Mouse (Mus musculus) C2C12 (cell line): ENCODE data around the gene Trim46. TPM values are rescaled to one million over a fixed set of nuclear protein-coding genes. Genes with fewer than 3 reads are reported as not detected.

Experiments used
- H3K27me3 ChIP-seq: one replicate; pipeline ENCODE4 v1.6.1; 2011; ENCODE audit not compliant: control insufficient read depth, insufficient read depth, insufficient read length
- H3K36me3 ChIP-seq: one replicate; pipeline ENCODE4 v1.6.1; 2011; ENCODE audit not compliant: control insufficient read depth, insufficient read depth
- H3K4me3 ChIP-seq: one replicate; pipeline ENCODE4 v1.5.1; 2011; ENCODE audit warnings: mild to moderate bottlenecking, control low read depth; ENCODE audit not compliant: poor library complexity, insufficient read depth, severe bottlenecking
- H3K79me2 ChIP-seq: one replicate; pipeline ENCODE4 v1.6.1; 2011; ENCODE audit not compliant: control insufficient read depth, insufficient read depth
- H3K79me3 ChIP-seq: one replicate; pipeline ENCODE4 v1.6.1; 2011; ENCODE audit warnings: low read depth, control low read depth
- H3ac ChIP-seq: one replicate; pipeline ENCODE3; 2011; ENCODE audit warnings: low read depth; ENCODE audit not compliant: control insufficient read depth, insufficient read length
- CEBPB ChIP-seq: IDR thresholded peaks from one replicate; pipeline ENCODE4 v1.6.1; 2011; ENCODE audit warnings: low read depth, mild to moderate bottlenecking, control low read depth, moderate library complexity
- CTCF ChIP-seq: IDR thresholded peaks from one replicate; pipeline ENCODE4 v1.5.1; 2011; ENCODE audit not compliant: control insufficient read depth, insufficient read depth, insufficient read length
- FOSL1 ChIP-seq: IDR thresholded peaks from one replicate; pipeline ENCODE4 v1.8.0; 2011; ENCODE audit warnings: mild to moderate bottlenecking, low read length; ENCODE audit not compliant: poor library complexity, insufficient read depth, severe bottlenecking
- MAX ChIP-seq: IDR thresholded peaks from one replicate; pipeline ENCODE4 v1.6.1; 2011; ENCODE audit warnings: mild to moderate bottlenecking, control low read depth
- MYOD1 ChIP-seq: IDR thresholded peaks from one replicate; pipeline ENCODE4 v1.6.1; 2011; ENCODE audit warnings: low read depth; ENCODE audit not compliant: control insufficient read depth, insufficient read length
- MYOG ChIP-seq: IDR thresholded peaks from one replicate; pipeline ENCODE4 v1.6.1; 2011; ENCODE audit not compliant: control insufficient read depth, insufficient read length; ENCODE audit errors: extremely low read depth
- USF1 ChIP-seq: IDR thresholded peaks from one replicate; pipeline ENCODE4 v1.6.1; 2011; ENCODE audit warnings: low read depth, mild to moderate bottlenecking, control low read depth, moderate library complexity
- polyA plus RNA-seq: library from polyadenylated mRNA; unstranded; fragments of >200 nt; fragmentation: generic; extraction: Trizol; gene quantifications from one replicate; pipeline ENCODE4 v1.2.1, GENCODE M21; 2012; ENCODE audit warnings: missing spikeins

Trim46 gene
- polyA plus RNA-seq, 1 experiment: 11.0 TPM

DNA sequence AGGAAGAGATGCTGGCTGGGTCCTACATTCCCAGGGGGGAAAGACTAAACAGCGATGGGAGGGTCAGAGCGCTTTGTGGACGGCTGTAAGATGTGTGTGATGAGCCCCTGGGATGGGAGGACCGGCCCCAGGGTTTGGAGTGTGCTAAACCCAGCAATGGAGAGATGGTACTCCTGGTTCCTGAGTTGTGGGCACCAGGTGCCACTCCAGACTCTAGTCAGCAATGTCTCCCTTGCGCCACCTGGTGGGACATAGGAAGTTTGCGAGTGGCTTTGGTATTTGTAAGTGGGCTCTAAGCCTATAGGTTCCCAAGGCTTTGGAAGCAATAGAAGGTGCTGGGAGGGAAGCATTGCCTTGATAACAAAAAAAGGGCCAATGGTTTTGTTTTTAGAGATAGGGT, 30.3 kb downstream of the Trim46 start:
- no peak overlapping the region for H3K4me3 ChIP-seq
- TF ChIP-seq CTCF (peak; percentile 67), FOSL1 (no peak), USF1 (no peak)
- no peaks in the 10 kb centered on the region for H3K27me3 ChIP-seq
- no peak overlapping the region for H3ac ChIP-seq
- H3K36me3 ChIP-seq: peaks cover 6% of the 10 kb centered on the region
- peaks cover 11% of the 10 kb centered on the region for H3K79me3 ChIP-seq
- H3K79me2 ChIP-seq: peaks cover 29% of the 10 kb centered on the region

DNA sequence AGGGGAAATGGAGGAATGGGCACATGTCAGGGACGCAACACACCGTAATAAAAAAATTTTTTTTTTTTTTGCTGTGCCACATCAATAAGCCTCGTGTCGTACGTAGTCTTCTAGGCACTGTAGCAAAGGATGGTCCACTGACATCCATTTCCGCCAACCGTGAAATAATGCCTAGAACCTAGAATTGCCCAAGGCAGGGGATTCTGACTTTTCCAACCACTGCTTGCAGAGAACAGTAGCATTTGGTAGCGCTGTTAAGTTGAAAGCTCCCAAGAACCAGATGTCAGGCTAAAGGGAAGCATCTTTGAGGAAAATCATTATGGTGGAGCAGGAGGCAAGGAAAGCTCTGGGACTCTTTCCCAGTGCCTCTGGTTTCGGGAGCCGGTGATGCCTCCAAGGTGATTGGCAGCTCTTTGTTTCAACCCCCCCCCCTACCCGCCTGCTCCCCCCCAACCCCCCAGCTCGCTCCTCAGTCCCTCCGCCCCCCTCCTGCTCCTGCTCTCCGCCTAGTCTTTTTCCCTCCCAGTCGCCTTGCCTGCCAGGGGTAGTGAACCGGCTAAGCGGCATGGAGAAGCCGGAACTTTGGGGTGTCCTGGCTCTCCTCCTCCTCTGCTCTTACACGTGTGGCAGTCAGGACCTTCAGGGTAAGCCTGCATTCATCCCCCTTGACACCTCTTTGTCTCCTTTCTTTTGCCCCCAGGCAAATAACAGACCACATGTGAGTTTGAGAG, 31.3 kb downstream of the Trim46 start, which contains the start of gene Thbs3:
Gene Thbs3, plus strand, starts transcription at position 500 of the 731 bp plus-strand sequence.
- Histone ChIP-seq H3K79me2 (peaks cover 31% of the 10 kb centered on the region), H3ac (peak within 1 kb of the TSS; percentile 86), H3K27me3 (no peaks in the 10 kb centered on the region), H3K36me3 (peaks cover 13% of the 10 kb centered on the region), H3K4me3 (peak within 1 kb of the TSS; percentile 91), H3K79me3 (peaks cover 11% of the 10 kb centered on the region)
- TF ChIP-seq MYOD1 (no peak), CTCF (no peak), MYOG (no peak), CEBPB (no peak), MAX (no peak), USF1 (no peak), FOSL1 (no peak)

DNA sequence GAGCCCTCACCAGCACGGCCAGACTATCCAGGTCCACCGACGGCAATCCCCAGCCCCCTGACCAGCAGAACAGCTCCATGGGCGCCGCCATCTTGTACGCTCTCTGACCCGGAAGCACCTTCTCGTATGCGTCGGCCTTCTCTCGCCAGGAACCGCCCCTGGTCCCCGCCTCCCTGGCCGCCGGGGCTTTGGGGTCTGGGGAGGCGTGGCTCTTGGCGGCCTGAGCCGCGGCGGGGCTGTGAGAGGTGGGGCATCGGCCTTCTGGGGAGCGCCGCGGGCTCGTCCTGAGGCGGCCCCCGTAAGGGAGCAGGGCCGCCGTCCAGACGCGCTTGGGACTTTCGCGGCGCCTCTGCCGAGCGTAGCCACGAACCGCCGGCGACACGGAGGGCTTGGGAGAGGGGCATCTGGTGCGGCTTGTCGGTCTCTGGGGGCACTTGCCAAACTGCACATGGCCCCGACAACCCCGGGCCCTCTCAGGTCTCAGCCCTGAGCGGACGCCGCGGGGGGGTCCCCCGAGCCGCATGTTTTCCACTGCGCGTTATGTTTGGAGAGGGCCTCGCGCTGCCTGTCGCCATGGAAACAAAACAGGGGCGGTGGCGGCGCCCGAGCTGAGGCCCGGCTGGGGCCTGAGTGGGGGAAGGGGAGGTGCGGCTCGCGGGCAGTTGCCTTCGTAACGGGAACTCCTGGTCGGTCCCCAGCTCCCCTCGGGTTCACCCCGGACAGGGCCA, 32.1 kb downstream of the Trim46 start:
- no peaks in the 10 kb centered on the region for H3K27me3 ChIP-seq
- peak overlapping the region; percentile 91 for H3K4me3 ChIP-seq
- peaks cover 31% of the 10 kb centered on the region for H3K79me2 ChIP-seq
- H3K79me3 ChIP-seq: peaks cover 11% of the 10 kb centered on the region
- peak overlapping the region; percentile 86 for H3ac ChIP-seq
- peaks cover 19% of the 10 kb centered on the region for H3K36me3 ChIP-seq
- TF ChIP-seq MAX (no peak), USF1 (no peak), CTCF (no peak), MYOG (no peak), MYOD1 (no peak), CEBPB (no peak)

DNA sequence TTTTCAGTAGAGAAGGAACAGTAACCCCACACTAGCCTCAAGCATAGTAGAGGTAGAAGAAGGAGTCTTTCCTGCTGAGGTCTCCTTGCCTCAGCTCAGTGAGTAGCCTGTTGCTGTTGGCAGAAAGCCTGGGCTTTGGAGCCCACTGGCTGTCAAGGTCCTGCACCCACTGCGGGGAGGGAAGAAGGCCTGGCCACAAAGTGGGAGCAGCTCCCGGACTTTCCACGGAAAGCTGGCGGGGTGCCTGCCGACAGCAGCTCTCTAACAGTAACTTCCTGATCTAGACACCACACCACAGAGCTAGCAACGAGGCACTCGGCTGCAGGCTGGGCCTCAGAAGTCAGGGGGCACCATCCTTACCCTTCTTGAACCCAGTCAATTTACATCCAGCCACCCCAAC, 35.4 kb downstream of the Trim46 start:
- Histone ChIP-seq H3K79me2 (peaks cover 31% of the 10 kb centered on the region), H3K4me3 (no peak overlapping the region), H3K27me3 (no peaks in the 10 kb centered on the region), H3K79me3 (peaks cover 11% of the 10 kb centered on the region), H3ac (no peak overlapping the region), H3K36me3 (peaks cover 43% of the 10 kb centered on the region)
- TF ChIP-seq CEBPB: no peak
- no peak for TF ChIP-seq MAX
- TF ChIP-seq CTCF: no peak
- TF ChIP-seq MYOG: no peak
- TF ChIP-seq FOSL1: no peak
- TF ChIP-seq MYOD1: no peak
- TF ChIP-seq USF1: no peak

DNA sequence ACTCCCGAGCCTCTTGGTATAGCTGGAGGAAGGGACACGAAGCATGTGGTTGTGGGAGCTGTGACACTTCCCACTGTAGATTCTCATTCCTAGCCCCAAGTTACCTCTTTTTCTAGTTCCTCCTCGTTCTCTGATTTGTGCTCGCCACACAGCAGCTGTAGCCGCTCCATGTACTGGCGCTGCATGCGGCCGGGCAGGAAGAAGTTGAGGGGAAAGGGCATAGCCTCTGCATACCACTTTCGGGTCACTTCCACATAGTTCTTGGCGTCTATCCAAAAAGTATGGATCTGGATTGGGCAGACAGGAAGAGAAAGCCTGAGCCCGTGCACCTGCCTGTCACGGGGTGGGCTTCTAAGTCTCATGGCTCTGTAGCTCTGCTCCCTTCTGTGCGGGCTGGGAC, 35.9 kb downstream of the Trim46 start:
- H3K79me2 ChIP-seq: peaks cover 31% of the 10 kb centered on the region
- no peak overlapping the region for H3ac ChIP-seq
- H3K79me3 ChIP-seq: peaks cover 11% of the 10 kb centered on the region
- H3K36me3 ChIP-seq: peaks cover 44% of the 10 kb centered on the region
- no peak overlapping the region for H3K4me3 ChIP-seq
- no peaks in the 10 kb centered on the region for H3K27me3 ChIP-seq
- TF ChIP-seq FOSL1 (no peak), CTCF (no peak), MYOG (no peak), CEBPB (no peak), MYOD1 (no peak)

DNA sequence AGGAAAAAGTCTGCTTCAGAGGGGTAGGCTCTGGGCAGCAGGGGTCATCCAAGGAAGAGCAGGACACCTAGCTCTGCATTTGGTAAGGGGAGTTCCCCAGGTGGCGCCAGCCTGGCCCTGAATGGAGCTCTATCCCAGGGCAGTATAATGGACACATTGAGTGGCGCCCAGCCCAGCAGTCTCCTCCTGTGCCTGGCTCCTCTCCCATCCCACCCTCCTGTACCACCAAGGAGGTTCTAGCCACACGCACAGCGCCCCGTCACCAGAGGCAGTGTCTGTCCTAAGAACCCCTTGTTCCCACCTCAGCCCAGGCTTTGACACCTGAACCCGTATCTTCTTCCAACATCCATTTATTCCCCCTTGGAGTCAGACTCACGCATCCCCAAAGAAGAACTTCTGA, 36.4 kb downstream of the Trim46 start:
- no peak overlapping the region for H3ac ChIP-seq
- no peaks in the 10 kb centered on the region for H3K27me3 ChIP-seq
- peaks cover 11% of the 10 kb centered on the region for H3K79me3 ChIP-seq
- peaks cover 31% of the 10 kb centered on the region for H3K79me2 ChIP-seq
- TF ChIP-seq CEBPB: no peak
- no peak for TF ChIP-seq MAX
- TF ChIP-seq CTCF: no peak
- no peak for TF ChIP-seq USF1
- TF ChIP-seq FOSL1: no peak
- no peak for TF ChIP-seq MYOD1
- no peak for TF ChIP-seq MYOG
- peaks cover 49% of the 10 kb centered on the region for H3K36me3 ChIP-seq
- H3K4me3 ChIP-seq: no peak overlapping the region
